Mouse (Mus musculus) heart, embryonic 16.5 days (tissue): ENCODE data around the gene Dao. TPM values are rescaled to one million over a fixed set of nuclear protein-coding genes. Genes with fewer than 3 reads are reported as not detected.

ENCODE experiments used
- ATAC-seq: fragments of 200-750 bp; cut with Nextera tagmentation; replicated peaks from 2 replicates; pipeline ENCODE4 v1.8.0; 2017; ENCODE audit warnings: moderate number of reproducible peaks; ENCODE audit not compliant: insufficient read depth, low FRiP score; ENCODE audit errors: extremely low read depth
- H3K27ac ChIP-seq: fragments of 300-500 bp; sonication (generic); 2 replicates; pipeline ENCODE4 v1.5.1; 2014; ENCODE audit warnings: mild to moderate bottlenecking, low read length, control low read depth, moderate library complexity
- H3K27me3 ChIP-seq: fragments of 300-500 bp; sonication (generic); 2 replicates; pipeline ENCODE4 v1.6.1; 2014; ENCODE audit warnings: low read length, mixed read lengths; ENCODE audit not compliant: control insufficient read depth, insufficient read depth
- H3K36me3 ChIP-seq: fragments of 300-500 bp; sonication (generic); 2 replicates; pipeline ENCODE4 v1.6.1; 2014; ENCODE audit not compliant: control insufficient read depth, insufficient read depth
- H3K4me1 ChIP-seq: fragments of 300-500 bp; sonication (generic); 2 replicates; pipeline ENCODE4 v1.6.1; 2014; ENCODE audit warnings: low read length, mixed read lengths; ENCODE audit not compliant: control insufficient read depth, insufficient read depth
- H3K4me2 ChIP-seq: fragments of 300-500 bp; sonication (generic); 2 replicates; pipeline ENCODE4 v1.6.1; 2014; ENCODE audit warnings: low read depth, mild to moderate bottlenecking, control low read depth, low read length
- H3K4me3 ChIP-seq: fragments of 300-500 bp; sonication (generic); 2 replicates; pipeline ENCODE4 v1.5.1; 2014; ENCODE audit warnings: mild to moderate bottlenecking, control low read depth, low read length
- H3K9ac ChIP-seq: fragments of 300-500 bp; sonication (generic); 2 replicates; pipeline ENCODE4 v1.6.1; 2014; ENCODE audit warnings: low read length, control low read depth
- H3K9me3 ChIP-seq: fragments of 300-500 bp; sonication (generic); replicated peaks from 2 replicates; pipeline ENCODE4 v1.6.1; 2016; ENCODE audit warnings: low read length; ENCODE audit not compliant: control insufficient read depth
- WGBS: fragments of 180-500 bp; shearing (Covaris S2); extraction: QIAGEN DNeasy Blood & Tissue Kit; methylation state at CpG from one replicate; pipeline ENCODE4 v1.1.7; 2014; 5-methylcytosine and 5-hydroxymethylcytosine counted together
- polyA plus RNA-seq: library from polyadenylated mRNA; unstranded; fragments of >200 nt; fragmentation: Nextera tagmentation; extraction: Ambion mirVana; gene quantifications from 2 replicates; pipeline ENCODE4 v1.2.1, GENCODE M21; 2015

Dao gene
- polyA plus RNA-seq, 1 experiment from 2014 or later: not detected

GRCm38 (mm10) chr5:114030652-114031051 is 27.1 kb downstream of the Dao start:
- Histone ChIP-seq H3K9ac (no peak overlapping the region), H3K27me3 (no peaks in the 10 kb centered on the region; the same call in 1 of the 2 replicates), H3K36me3 (no peaks in the 10 kb centered on the region), H3K4me2 (no peak overlapping the region), H3K27ac (no peak overlapping the region), H3K4me3 (no peak overlapping the region), H3K9me3 (no peaks in the 10 kb centered on the region), H3K4me1 (no peaks in the 10 kb centered on the region)
- 85% methylated on average over 12 of the region's 12 CpGs for WGBS
- no peak for ATAC-seq

- no peak overlapping the region for H3K27ac ChIP-seq
- WGBS: 78% methylated on average over 3 of the region's 3 CpGs
- no peaks in the 10 kb centered on the region for H3K4me1 ChIP-seq
- H3K9me3 ChIP-seq: no peaks in the 10 kb centered on the region
- no peak overlapping the region for H3K4me2 ChIP-seq
- no peak for ATAC-seq
- no peaks in the 10 kb centered on the region; the same call in 1 of the 2 replicates for H3K27me3 ChIP-seq
- no peak overlapping the region for H3K4me3 ChIP-seq
- H3K9ac ChIP-seq: no peak overlapping the region
- H3K36me3 ChIP-seq: no peaks in the 10 kb centered on the region
These were observed 28.8 kb downstream of the Dao start for GRCm38 (mm10) chr5:114032161-114032763.

GRCm38 (mm10) chr5:114034393-114034792 is 30.9 kb downstream of the Dao start:
- no peaks in the 10 kb centered on the region for H3K9me3 ChIP-seq
- H3K4me2 ChIP-seq: no peak overlapping the region
- ATAC-seq: no peak
- H3K27ac ChIP-seq: no peak overlapping the region
- no peaks in the 10 kb centered on the region for H3K4me1 ChIP-seq
- H3K9ac ChIP-seq: no peak overlapping the region
- H3K27me3 ChIP-seq: no peaks in the 10 kb centered on the region
- WGBS: 75% methylated on average over 7 of the region's 7 CpGs
- no peaks in the 10 kb centered on the region for H3K36me3 ChIP-seq
- no peak overlapping the region for H3K4me3 ChIP-seq

GRCm38 (mm10) chr5:114035111-114035510 is 31.6 kb downstream of the Dao start:
- no peak for ATAC-seq
- no peak overlapping the region for H3K4me2 ChIP-seq

GRCm38 (mm10) chr5:114040508-114040907 is 37.0 kb downstream of the Dao start:
- Histone ChIP-seq H3K4me3 (no peak overlapping the region), H3K4me2 (no peak overlapping the region)

More at GRCm38 (mm10) chr5:114035111-114035510, 31.6 kb downstream of the Dao start:
- no peaks in the 10 kb centered on the region for H3K4me1 ChIP-seq
- WGBS: 61% methylated on average over 10 of the region's 10 CpGs
- H3K9ac ChIP-seq: no peak overlapping the region
- no peak overlapping the region for H3K4me3 ChIP-seq
- H3K36me3 ChIP-seq: no peaks in the 10 kb centered on the region
- H3K9me3 ChIP-seq: no peaks in the 10 kb centered on the region
- no peak overlapping the region for H3K27ac ChIP-seq
- no peaks in the 10 kb centered on the region for H3K27me3 ChIP-seq

GRCm38 (mm10) chr5:114040911-114041310 is 37.4 kb downstream of the Dao start:
- Histone ChIP-seq H3K4me2 (no peak overlapping the region), H3K27ac (no peak overlapping the region), H3K36me3 (no peaks in the 10 kb centered on the region), H3K9ac (no peak overlapping the region), H3K9me3 (no peaks in the 10 kb centered on the region), H3K4me3 (no peak overlapping the region), H3K27me3 (no peaks in the 10 kb centered on the region), H3K4me1 (peaks cover 15% of the 10 kb centered on the region)
- no peak for ATAC-seq
- WGBS: 58% methylated on average over 1 of the region's 1 CpGs

More at GRCm38 (mm10) chr5:114040508-114040907, 37.0 kb downstream of the Dao start:
- H3K9me3 ChIP-seq: no peaks in the 10 kb centered on the region
- H3K9ac ChIP-seq: no peak overlapping the region
- no peaks in the 10 kb centered on the region for H3K27me3 ChIP-seq
- H3K4me1 ChIP-seq: peaks cover 15% of the 10 kb centered on the region
- no peak overlapping the region for H3K27ac ChIP-seq
- no peaks in the 10 kb centered on the region for H3K36me3 ChIP-seq
- 23% methylated on average over 8 of the region's 8 CpGs for WGBS
- no peak for ATAC-seq

- H3K4me1 ChIP-seq: peaks cover 15% of the 10 kb centered on the region
- H3K36me3 ChIP-seq: no peaks in the 10 kb centered on the region
- H3K4me2 ChIP-seq: no peak overlapping the region
- H3K4me3 ChIP-seq: no peak overlapping the region
- H3K9ac ChIP-seq: no peak overlapping the region
- no peak; the same call in 1 of the 2 replicates for ATAC-seq
- H3K27ac ChIP-seq: no peak overlapping the region
- WGBS: 15% methylated on average over 15 of the region's 15 CpGs
- H3K9me3 ChIP-seq: no peaks in the 10 kb centered on the region
- no peaks in the 10 kb centered on the region for H3K27me3 ChIP-seq
These were observed 37.9 kb downstream of the Dao start for GRCm38 (mm10) chr5:114041327-114041930.

GRCm38 (mm10) chr5:114043800-114044199 is 40.3 kb downstream of the Dao start:
- WGBS: 79% methylated on average over 4 of the region's 4 CpGs
- ATAC-seq: no peak

GRCm38 (mm10) chr5:114045134-114045533 is 41.6 kb downstream of the Dao start:
- ATAC-seq: no peak
- H3K27me3 ChIP-seq: no peaks in the 10 kb centered on the region
- H3K9me3 ChIP-seq: no peaks in the 10 kb centered on the region
- peaks cover 15% of the 10 kb centered on the region for H3K4me1 ChIP-seq
- H3K27ac ChIP-seq: no peak overlapping the region
- no peak overlapping the region for H3K9ac ChIP-seq
- no peak overlapping the region for H3K4me2 ChIP-seq
- no peak overlapping the region for H3K4me3 ChIP-seq
- no peaks in the 10 kb centered on the region for H3K36me3 ChIP-seq
- 63% methylated on average over 1 of the region's 1 CpGs for WGBS

More at GRCm38 (mm10) chr5:114043800-114044199, 40.3 kb downstream of the Dao start:
- peaks cover 15% of the 10 kb centered on the region for H3K4me1 ChIP-seq
- H3K27ac ChIP-seq: no peak overlapping the region
- no peak overlapping the region for H3K9ac ChIP-seq
- H3K4me2 ChIP-seq: no peak overlapping the region
- H3K36me3 ChIP-seq: no peaks in the 10 kb centered on the region
- H3K4me3 ChIP-seq: no peak overlapping the region
- H3K27me3 ChIP-seq: no peaks in the 10 kb centered on the region
- no peaks in the 10 kb centered on the region for H3K9me3 ChIP-seq
